Mouse (Mus musculus): ENCODE data around the gene Wwox.

Wwox gene

DNA sequence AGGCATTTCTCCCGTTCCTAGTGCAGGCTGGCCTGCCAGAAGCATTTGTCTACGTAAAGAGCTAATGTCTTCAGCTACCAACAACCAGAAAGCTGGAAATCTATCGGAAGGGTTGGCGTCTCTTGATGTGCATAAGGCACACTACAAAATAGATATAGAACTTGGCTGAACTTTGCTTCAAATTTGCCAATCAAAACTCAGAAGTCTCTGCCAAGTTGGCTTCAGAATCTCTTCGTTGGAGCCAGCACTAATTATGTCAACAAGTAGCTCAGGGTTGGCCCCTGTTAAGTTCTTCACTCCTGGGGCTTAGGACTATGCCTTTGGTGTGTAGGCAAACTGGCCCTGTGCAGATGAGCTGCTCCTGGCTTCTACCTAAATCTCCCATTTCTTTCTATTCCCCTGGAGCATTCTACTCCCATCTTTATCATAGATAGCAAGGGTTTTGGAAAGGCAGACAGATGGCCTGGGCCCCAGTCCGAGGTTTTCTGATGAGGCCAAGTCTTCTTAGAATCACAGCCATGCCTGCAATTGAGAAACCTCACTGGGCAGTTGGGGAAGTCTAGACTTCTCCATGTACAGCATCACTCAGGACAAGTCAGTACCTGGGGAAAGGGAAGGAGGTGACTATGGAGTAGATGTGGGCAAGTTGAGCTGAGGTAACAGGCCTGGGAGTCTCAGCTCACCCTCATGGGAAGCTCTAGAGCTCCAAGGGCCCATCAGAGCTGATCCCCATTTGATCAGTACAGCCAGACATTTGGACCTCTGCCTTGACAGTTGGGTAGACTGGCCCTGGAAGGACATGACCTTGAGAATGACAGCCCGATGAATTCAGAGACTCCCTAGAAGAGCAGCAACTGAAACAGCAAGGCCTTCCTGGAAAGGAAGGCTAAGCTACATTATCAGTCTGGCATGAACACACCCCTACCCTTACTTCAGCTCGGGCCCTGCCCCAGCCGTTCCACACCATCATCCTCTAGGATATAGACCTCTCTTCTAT lies 569.5 kb downstream of the Wwox start:
- CTCF ChIA-PET: interaction anchor here (0.6 kb wide), 1 partner anchor 146 kb away, joined by 6 read pairs; no protein-coding TSS in a partner anchor

GRCm38 (mm10) chr8:115009897-115010768 lies 570.7 kb downstream of the Wwox start:
- CTCF ChIA-PET: interaction anchor here (0.6 kb wide), 1 partner anchor 148 kb away, joined by 6 read pairs; no protein-coding TSS in a partner anchor

DNA sequence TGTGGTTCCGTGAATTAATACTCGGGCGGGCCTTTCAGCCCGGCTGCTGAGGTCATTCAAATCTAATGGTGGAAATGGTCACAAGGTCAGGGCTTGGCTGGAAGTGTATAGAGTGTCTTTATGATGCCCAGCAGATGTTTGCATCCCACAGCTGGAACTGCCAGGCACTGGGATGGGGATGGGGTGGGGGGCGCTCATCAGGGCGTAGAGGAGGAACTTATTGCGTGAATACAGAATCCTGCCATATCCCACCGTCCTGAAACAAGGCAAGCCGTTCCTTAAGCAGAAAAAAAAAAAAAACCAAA lies 571.3 kb downstream of the Wwox start:
- CTCF ChIA-PET: interaction anchor here (0.7 kb wide), 1 partner anchor 161 kb away, joined by 7 read pairs; no protein-coding TSS in a partner anchor

- CTCF ChIA-PET: no interaction called here
Observed at GRCm38 (mm10) chr8:115019661-115020060, 580.2 kb downstream of the Wwox start.

DNA sequence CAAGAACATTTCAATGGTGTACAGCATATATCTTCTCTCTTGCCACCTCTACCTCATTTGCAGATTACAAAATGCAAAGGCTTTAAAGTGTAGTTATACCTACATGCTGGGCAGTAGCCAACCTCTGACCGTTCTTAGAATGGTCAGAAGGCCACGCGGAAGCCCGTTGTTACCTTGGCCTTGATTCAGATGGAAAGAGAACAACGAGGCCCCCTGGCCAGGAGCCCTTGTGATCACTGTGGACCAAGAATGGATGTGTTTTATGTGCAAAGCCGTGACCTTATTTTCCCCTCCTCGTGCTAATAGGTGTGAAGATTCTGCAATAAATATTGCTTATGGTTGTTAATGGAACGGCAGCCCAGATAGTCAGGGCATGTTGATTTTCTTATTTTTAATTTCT lies 582.3 kb downstream of the Wwox start:
- CTCF ChIA-PET: no interaction called here

- CTCF ChIA-PET: no interaction called here
Observed at GRCm38 (mm10) chr8:115024062-115024461, 584.6 kb downstream of the Wwox start.

DNA sequence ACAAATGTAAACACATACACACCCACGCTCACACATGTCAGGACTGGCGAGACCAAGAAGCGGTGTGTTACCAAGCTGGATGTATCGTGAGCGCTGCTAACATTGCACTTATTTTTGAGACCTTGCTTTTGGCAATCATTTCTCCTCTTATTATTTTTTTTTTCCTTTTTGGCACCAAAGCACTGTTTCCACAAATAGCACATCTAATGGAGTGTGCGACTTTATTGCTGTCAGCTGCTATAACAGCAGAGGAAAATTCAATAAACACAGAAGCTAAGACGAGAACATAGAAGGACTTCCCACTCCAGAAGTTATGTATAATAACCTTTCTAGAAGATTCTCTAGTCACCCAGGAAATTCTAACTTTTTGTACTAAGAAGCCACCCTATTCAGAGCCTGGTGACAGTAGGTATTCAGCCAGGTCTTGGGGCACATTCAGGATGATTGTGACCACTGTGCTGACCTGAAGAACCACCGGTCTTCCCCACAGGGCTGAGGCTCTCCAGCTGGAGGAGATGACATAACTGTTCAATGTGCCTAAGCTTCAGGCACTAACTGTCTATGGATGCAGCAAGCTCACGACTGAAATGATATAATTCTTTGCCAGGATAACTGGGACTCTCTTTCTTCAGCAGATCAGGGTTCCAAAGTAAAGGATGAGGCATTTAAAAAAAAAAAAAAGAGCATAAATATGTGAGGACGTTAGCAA lies 586.1 kb downstream of the Wwox start:
- CTCF ChIA-PET: no interaction called here

- CTCF ChIA-PET: no interaction called here
Observed at GRCm38 (mm10) chr8:115026201-115026600, 586.7 kb downstream of the Wwox start.

- CTCF ChIA-PET: no interaction called here
Observed at GRCm38 (mm10) chr8:115033194-115033593, 593.7 kb downstream of the Wwox start.

- CTCF ChIA-PET: no interaction called here
Observed at GRCm38 (mm10) chr8:115036016-115036415, 596.6 kb downstream of the Wwox start.

DNA sequence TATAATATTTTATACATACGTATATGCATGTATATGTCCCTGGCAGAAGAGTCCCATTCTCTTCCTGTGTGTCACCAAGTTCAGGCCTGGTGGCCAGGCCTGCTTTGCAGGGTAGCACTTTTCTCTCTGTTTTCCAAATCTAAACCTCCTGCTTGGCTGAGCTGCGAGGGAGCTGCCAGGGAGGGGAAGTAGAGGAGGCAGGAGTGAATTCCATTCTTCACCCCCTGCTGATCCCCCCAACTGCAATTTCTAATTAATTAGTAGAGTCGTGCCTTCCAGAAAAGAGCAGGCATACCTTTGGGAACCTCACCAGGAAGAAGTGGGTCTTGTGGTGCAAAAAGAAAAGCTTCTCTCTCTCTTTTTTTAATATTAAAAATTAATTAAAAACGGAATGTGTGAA lies 599.0 kb downstream of the Wwox start:
- CTCF ChIA-PET: no interaction called here

DNA sequence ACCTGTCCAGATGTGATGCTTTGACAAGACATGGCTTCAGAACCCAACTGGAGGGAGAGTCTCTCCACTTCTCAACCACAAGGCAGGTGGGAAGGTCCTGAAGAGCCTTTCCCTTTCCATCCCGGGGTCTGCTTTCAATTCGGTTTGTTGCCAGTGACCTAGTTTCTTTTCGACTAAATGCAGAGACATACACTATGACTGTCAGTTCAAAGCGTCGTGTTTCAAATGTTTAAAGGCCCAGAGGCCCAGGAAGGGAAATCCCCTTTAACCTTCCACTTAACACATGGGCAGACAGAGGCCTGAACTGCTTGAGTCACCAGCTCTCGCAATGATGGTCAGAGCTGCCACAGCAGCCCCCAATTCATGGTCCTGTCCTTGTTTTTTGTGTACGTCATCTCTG lies 606.3 kb downstream of the Wwox start:
- CTCF ChIA-PET: interaction anchor here (0.7 kb wide), 1 partner anchor 19 kb away, joined by 6 read pairs; no protein-coding TSS in a partner anchor

DNA sequence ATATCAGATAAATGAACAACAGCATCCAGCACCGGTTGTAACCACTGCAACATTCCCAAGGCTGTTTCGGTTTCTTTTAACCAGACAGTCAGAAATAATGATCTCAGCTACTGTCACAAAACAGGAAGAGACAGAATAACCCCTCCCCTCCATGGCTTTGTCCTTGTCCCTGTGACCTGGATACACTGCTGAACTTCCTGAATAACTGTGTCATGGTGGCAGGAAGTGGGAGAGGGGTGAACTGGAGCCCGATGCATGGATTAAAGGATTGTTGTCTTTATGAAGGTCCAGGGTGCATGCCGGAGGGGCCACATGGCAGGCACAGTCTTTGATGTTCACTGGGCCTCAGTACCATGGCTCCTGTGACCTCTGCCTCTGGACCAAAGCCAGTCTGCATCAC lies 607.0 kb downstream of the Wwox start:
- CTCF ChIA-PET: no interaction called here

DNA sequence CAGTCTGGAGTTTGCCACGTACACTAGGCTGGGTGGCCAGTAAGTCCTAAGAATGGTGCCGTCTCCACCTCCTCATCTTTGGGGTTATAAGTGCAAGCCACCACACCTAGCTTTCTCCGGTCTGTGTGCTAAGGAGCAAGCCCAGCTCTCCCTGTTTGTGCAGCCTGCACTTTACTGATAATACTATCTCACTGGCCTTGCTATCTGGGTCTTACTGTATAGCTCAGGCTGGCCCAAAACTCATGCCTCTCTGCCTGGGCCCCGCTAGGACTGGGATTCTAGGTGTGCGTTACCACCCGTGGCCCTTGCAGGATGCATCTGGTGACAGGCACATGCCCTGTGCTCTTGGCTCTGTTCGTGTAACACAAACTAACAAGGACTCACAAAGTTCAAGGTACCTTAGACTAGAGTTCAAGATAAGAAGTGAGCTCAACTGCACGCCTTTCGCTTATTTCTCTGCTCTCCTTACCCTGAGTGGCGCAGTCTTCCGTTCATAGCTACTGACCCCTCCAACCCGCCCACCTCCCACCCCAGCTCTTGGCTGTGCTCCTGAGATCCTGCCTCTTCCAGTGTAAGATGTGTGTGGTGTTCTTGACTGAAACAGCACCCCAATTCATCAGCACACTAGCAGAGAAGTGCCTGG lies 618.9 kb downstream of the Wwox start:
- CTCF ChIA-PET: no interaction called here

DNA sequence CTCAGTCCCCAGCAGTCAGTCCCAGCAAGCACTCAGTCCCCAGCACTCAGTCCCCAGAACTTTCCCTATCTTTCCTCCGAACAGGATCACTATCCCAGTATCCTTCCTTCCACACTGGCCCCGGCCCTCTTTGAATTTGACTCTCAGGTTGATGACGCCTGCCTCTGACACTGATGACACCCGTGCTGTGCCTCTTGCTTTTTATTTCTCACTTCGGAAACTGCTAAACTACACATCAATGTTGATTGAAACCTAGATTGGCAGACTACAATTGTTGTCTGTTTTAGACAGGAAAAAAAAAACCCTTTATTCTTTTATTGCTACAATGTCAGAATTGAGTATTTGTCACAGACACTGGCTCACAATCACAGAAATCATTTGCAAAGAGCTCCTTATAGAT lies 624.2 kb downstream of the Wwox start:
- CTCF ChIA-PET: no interaction called here

- CTCF ChIA-PET: no interaction called here
Observed at GRCm38 (mm10) chr8:115064691-115065090, 625.2 kb downstream of the Wwox start.

- CTCF ChIA-PET: no interaction called here
Observed at GRCm38 (mm10) chr8:115065386-115065785, 625.9 kb downstream of the Wwox start.

- CTCF ChIA-PET: no interaction called here
Observed at GRCm38 (mm10) chr8:115066550-115067058, 627.1 kb downstream of the Wwox start.

DNA sequence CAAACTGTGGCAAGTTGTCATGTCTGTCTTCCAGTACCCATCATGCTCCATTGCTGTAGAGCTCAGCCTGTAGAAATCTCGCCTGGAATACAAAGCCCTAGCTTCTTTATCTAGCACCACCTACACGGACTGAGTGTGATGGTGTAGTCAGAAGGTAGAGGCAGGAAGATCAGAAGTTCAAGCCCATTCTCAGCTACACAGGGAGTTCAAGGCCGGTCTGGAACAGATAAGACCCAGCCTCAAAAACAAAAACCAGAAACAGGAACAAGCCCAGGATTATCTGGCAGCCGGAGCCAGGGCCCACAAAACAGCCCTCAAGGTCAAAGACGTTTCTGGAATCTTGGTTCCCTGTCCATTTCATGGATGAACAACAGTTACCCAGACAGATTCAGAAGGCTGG lies 629.3 kb downstream of the Wwox start:
- CTCF ChIA-PET: no interaction called here

- CTCF ChIA-PET: no interaction called here
Observed at GRCm38 (mm10) chr8:115070225-115070624, 630.8 kb downstream of the Wwox start.

- CTCF ChIA-PET: no interaction called here
Observed at GRCm38 (mm10) chr8:115071231-115071630, 631.8 kb downstream of the Wwox start.
